Mouse (Mus musculus): ENCODE data around the gene U2surp.

Gene U2surp

DNA sequence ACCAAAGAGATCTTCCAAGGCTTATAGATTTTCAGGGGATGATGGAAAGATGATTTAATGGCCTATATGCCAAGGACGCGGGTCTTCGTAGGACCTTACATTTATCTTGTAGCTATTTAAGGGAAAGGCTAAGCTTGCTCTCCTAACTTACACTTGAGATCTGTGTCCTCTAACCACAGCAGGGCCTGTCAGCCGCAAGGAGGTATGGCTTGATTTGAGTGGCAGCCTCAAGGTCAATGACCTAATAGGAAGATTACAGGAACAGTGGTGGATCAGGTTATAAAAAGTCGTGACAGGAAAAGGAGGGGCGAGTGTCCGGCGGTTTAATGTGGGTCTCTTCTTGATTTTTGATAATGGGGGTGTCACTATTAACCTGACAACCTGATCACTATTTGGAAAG lies 61.2 kb downstream of the U2surp start:
- no peak for DNase-seq

DNA sequence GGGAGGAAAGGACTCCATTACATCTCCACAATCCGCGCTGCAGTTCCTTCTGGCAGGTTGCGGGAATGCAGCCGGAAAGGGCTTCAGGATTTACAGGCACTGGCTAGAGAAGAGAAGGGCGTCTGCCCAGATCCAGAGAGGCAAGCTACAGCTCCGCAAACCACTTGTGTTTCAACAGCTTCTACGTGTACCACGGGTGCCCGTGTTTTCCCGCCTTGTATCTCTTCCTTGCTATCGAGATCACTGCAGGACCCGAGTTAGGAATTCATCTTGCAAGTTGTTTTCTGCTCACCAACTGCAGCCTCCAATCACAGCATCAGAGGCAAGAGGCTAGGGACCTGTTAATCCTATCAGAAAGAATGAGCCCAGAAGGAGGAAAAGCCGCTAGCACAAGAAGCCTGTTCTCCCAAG lies 69.5 kb downstream of the U2surp start:
- peak; percentile 46 for DNase-seq

DNA sequence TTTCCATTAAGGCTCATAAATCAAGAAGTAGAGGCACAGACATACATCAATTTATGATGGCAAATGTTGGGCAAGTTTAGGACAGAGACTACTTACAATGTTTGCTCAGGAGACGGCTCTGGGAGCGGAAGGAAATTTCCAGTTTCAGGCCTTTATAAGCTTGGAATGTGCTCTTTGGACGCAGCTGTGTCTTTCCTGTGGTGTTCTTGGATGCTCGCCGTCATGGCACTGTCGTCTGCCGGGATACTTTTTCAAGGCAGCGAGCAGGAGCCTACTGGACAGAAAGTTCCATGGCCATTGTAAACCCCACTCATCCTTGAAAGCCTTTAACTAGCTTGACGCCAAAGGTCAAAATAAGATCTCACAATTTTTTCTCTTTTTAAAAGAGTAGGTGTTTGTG lies 73.9 kb downstream of the U2surp start:
- DNase-seq = no peak

- no peak for DNase-seq
Observed at GRCm38 (mm10) chr9:95436294-95436613, 75.5 kb downstream of the U2surp start.

DNA sequence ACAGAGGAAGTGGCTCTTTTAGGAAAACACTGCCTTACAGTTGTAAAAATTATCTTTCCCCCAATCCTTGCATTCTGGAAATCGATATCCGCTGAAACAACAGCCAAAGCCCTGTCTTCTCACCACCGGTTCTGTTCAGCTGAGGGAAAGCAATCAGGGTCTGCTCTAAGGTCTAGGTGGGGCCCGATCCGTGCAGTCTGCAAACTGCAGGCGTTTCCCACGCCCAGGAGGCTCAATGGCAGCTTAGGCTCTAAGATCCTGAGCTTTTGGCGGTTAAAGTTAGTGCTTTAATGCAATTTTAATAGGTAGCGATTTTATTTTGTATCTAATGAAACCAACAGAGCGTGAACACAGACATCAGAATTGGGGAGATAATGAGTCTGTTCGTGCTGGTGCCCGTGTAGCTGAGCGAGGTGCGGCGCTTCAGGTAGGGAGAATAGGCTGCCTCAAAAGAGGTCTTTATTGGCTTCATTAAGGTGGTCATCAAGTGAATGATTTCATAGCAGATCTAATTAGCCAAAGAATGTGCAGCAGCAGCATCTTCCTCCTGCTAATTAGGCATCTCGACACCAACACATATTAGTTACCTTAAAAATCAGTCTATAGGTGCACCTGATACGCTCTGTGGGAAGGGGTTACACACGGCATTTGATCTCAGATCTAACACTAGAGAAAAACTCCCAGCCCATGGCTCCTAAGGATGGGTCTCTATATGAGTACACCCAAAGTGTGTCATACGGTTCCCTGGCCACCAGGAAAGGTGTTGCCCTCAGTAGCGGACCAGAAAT lies 76.1 kb downstream of the U2surp start:
- no peak for DNase-seq

GRCm38 (mm10) chr9:95428277-95428676 lies 83.5 kb downstream of the U2surp start:
- peak; percentile 14 for DNase-seq

- DNase-seq = no peak
Observed at GRCm38 (mm10) chr9:95413911-95414310, 97.9 kb downstream of the U2surp start.

DNA sequence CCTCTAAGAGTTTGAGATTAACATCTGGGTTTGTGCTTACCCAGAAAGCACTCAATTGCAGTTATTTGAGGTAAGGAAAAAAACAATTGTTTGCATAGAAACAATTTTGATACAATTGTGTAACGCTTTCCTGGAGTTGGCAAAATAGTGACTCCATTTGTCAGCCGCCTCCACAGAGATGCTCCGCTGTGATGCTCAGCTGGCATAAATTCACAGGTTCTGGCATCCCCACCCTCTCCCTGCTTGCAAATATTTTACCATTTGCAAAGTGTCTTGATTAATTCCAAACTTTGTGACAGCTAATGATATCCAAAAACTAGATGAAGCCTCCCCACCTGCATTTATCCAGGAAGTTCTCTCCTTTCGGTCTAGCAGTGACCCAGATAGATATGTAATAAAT lies 99.7 kb downstream of the U2surp start:
- no peak for DNase-seq

DNA sequence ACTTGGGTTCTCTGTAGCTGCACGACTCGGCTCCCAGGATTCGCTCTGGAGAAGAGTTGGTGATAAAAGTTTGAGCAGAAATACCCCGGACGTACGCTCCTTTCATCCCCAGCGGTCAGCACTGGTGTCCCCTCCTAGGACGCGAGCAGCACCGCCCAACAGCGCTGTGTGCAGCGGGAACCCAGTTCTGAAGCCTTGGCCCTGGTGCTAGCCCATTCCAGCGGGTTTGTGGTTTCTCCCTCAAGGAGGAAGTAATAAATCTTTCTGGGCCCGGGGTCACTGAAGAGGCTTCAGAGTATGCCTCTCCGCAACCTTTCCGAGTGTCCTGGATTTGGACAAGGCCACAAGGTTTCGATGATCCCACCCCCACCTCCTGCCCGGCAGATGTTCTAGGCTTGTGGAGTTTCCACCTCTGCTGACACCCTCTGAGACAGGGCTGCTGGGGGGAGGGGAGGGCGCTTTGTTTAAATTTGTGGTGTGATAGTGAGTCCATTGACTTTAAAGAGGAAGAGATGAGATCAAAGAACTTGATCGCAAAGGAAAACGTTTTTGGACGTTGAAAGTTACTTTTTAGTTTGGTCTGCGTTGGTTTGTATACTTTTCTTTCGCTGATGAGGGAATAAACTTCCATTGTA lies 104.1 kb downstream of the U2surp start:
- DNase-seq = peak; percentile 73

Measured in lung, postnatal 10 days (tissue).